Mouse (Mus musculus): ENCODE measurements at regions not wholly inside any gene's neighbourhood (a gene's known extent, or its start where the extent isn't known, plus 50 kb on each side); places are given as distances from the start of the nearest gene placed in this dataset.

- H3K36me3 ChIP-seq (ENCODE audit: control insufficient read depth, insufficient read depth, low read length) = no peaks in the 10 kb centered on the region
- ATAC-seq (ENCODE audit: insufficient read depth, low FRiP score) = no peak
- 74% methylated on average over 3 of the region's 3 CpGs for WGBS
- H3K9me3 ChIP-seq (replicated peaks; ENCODE audit: control insufficient read depth, low read length) = no peaks in the 10 kb centered on the region; the same call in 1 of the 2 replicates
- H3K4me3 ChIP-seq (replicated peaks; ENCODE audit: low read length) = no peak overlapping the region
- H3K27ac ChIP-seq (ENCODE audit: low read length) = no peak overlapping the region
- H3K9ac ChIP-seq (ENCODE audit: low read length) = no peak overlapping the region
- no peaks in the 10 kb centered on the region for H3K4me1 ChIP-seq (ENCODE audit: control insufficient read depth, insufficient read depth, low read length)
- no peak overlapping the region for H3K4me2 ChIP-seq (ENCODE audit: low read depth, low read length)
- H3K27me3 ChIP-seq (ENCODE audit: control insufficient read depth, insufficient read depth, low read length) = no peaks in the 10 kb centered on the region
Observed at GRCm38 (mm10) chr6:101021650-101022049, 188.2 kb downstream of the Ppp4r2 start.

GRCm38 (mm10) chr6:101025816-101026215, 192.4 kb downstream of the Ppp4r2 start:
- Histone ChIP-seq H3K9me3 (replicated peaks; ENCODE audit: control insufficient read depth, low read length) (no peaks in the 10 kb centered on the region; the same call in 1 of the 2 replicates), H3K36me3 (ENCODE audit: control insufficient read depth, insufficient read depth, low read length) (no peaks in the 10 kb centered on the region), H3K27me3 (ENCODE audit: control insufficient read depth, insufficient read depth, low read length) (no peaks in the 10 kb centered on the region), H3K9ac (ENCODE audit: low read length) (no peak overlapping the region), H3K27ac (ENCODE audit: low read length) (no peak overlapping the region), H3K4me3 (replicated peaks; ENCODE audit: low read length) (no peak overlapping the region), H3K4me2 (ENCODE audit: low read depth, low read length) (no peak overlapping the region), H3K4me1 (ENCODE audit: control insufficient read depth, insufficient read depth, low read length) (no peaks in the 10 kb centered on the region)
- WGBS = 87% methylated on average over 4 of the region's 4 CpGs
- ATAC-seq (ENCODE audit: insufficient read depth, low FRiP score) = no peak

- Histone ChIP-seq H3K4me2 (ENCODE audit: low read depth, low read length) (no peak overlapping the region), H3K27me3 (ENCODE audit: control insufficient read depth, insufficient read depth, low read length) (no peaks in the 10 kb centered on the region), H3K27ac (ENCODE audit: low read length) (no peak overlapping the region), H3K4me1 (ENCODE audit: control insufficient read depth, insufficient read depth, low read length) (no peaks in the 10 kb centered on the region), H3K4me3 (replicated peaks; ENCODE audit: low read length) (no peak overlapping the region), H3K9me3 (replicated peaks; ENCODE audit: control insufficient read depth, low read length) (no peaks in the 10 kb centered on the region; the same call in 1 of the 2 replicates), H3K9ac (ENCODE audit: low read length) (no peak overlapping the region), H3K36me3 (ENCODE audit: control insufficient read depth, insufficient read depth, low read length) (no peaks in the 10 kb centered on the region)
- WGBS = 54% methylated on average over 10 of the region's 10 CpGs
- no peak for ATAC-seq (ENCODE audit: insufficient read depth, low FRiP score)
Observed at GRCm38 (mm10) chr6:101027462-101027861, 194.0 kb downstream of the Ppp4r2 start.

- no peak overlapping the region for H3K9ac ChIP-seq (ENCODE audit: low read length)
- H3K4me2 ChIP-seq (ENCODE audit: low read depth, low read length) = no peak overlapping the region
- no peaks in the 10 kb centered on the region for H3K27me3 ChIP-seq (ENCODE audit: control insufficient read depth, insufficient read depth, low read length)
- no peaks in the 10 kb centered on the region for H3K4me1 ChIP-seq (ENCODE audit: control insufficient read depth, insufficient read depth, low read length)
- no peaks in the 10 kb centered on the region; the same call in 1 of the 2 replicates for H3K9me3 ChIP-seq (replicated peaks; ENCODE audit: control insufficient read depth, low read length)
- H3K27ac ChIP-seq (ENCODE audit: low read length) = no peak overlapping the region
- no peak for ATAC-seq (ENCODE audit: insufficient read depth, low FRiP score)
- H3K36me3 ChIP-seq (ENCODE audit: control insufficient read depth, insufficient read depth, low read length) = no peaks in the 10 kb centered on the region
- no peak overlapping the region for H3K4me3 ChIP-seq (replicated peaks; ENCODE audit: low read length)
- 50% methylated on average over 3 of the region's 3 CpGs for WGBS
Observed at GRCm38 (mm10) chr6:101029436-101029835, 196.0 kb downstream of the Ppp4r2 start.

- H3K27me3 ChIP-seq (ENCODE audit: control insufficient read depth, insufficient read depth, low read length) = no peaks in the 10 kb centered on the region
- WGBS = 88% methylated on average over 13 of the region's 13 CpGs
- H3K9me3 ChIP-seq (replicated peaks; ENCODE audit: control insufficient read depth, low read length) = no peaks in the 10 kb centered on the region; the same call in 1 of the 2 replicates
- H3K4me3 ChIP-seq (replicated peaks; ENCODE audit: low read length) = no peak overlapping the region
- ATAC-seq (ENCODE audit: insufficient read depth, low FRiP score) = no peak
- no peaks in the 10 kb centered on the region for H3K36me3 ChIP-seq (ENCODE audit: control insufficient read depth, insufficient read depth, low read length)
- H3K4me2 ChIP-seq (ENCODE audit: low read depth, low read length) = no peak overlapping the region
- no peak overlapping the region for H3K27ac ChIP-seq (ENCODE audit: low read length)
- H3K9ac ChIP-seq (ENCODE audit: low read length) = no peak overlapping the region
- no peaks in the 10 kb centered on the region for H3K4me1 ChIP-seq (ENCODE audit: control insufficient read depth, insufficient read depth, low read length)
Observed at GRCm38 (mm10) chr6:101030451-101031125, 197.2 kb downstream of the Ppp4r2 start.

GRCm38 (mm10) chr6:101046755-101047154, 213.3 kb downstream of the Ppp4r2 start:
- no peaks in the 10 kb centered on the region for H3K9me3 ChIP-seq (replicated peaks; ENCODE audit: control insufficient read depth, low read length)
- H3K4me3 ChIP-seq (replicated peaks; ENCODE audit: low read length) = no peak overlapping the region
- 55% methylated on average over 6 of the region's 6 CpGs for WGBS
- no peak overlapping the region for H3K9ac ChIP-seq (ENCODE audit: low read length)
- H3K27ac ChIP-seq (ENCODE audit: low read length) = no peak overlapping the region
- H3K4me2 ChIP-seq (ENCODE audit: low read depth, low read length) = no peak overlapping the region
- H3K27me3 ChIP-seq (ENCODE audit: control insufficient read depth, insufficient read depth, low read length) = no peaks in the 10 kb centered on the region
- H3K4me1 ChIP-seq (ENCODE audit: control insufficient read depth, insufficient read depth, low read length) = no peaks in the 10 kb centered on the region
- H3K36me3 ChIP-seq (ENCODE audit: control insufficient read depth, insufficient read depth, low read length) = no peaks in the 10 kb centered on the region
- peak; percentile 44; the same call in 1 of the 2 replicates for ATAC-seq (ENCODE audit: insufficient read depth, low FRiP score)

- H3K36me3 ChIP-seq (ENCODE audit: control insufficient read depth, insufficient read depth, low read length) = no peaks in the 10 kb centered on the region
- H3K27ac ChIP-seq (ENCODE audit: low read length) = no peak overlapping the region
- ATAC-seq (ENCODE audit: insufficient read depth, low FRiP score) = no peak
- H3K9ac ChIP-seq (ENCODE audit: low read length) = no peak overlapping the region
- H3K4me3 ChIP-seq (replicated peaks; ENCODE audit: low read length) = no peak overlapping the region
- H3K27me3 ChIP-seq (ENCODE audit: control insufficient read depth, insufficient read depth, low read length) = no peaks in the 10 kb centered on the region
- no peak overlapping the region for H3K4me2 ChIP-seq (ENCODE audit: low read depth, low read length)
- H3K4me1 ChIP-seq (ENCODE audit: control insufficient read depth, insufficient read depth, low read length) = no peaks in the 10 kb centered on the region
- no peaks in the 10 kb centered on the region for H3K9me3 ChIP-seq (replicated peaks; ENCODE audit: control insufficient read depth, low read length)
- 65% methylated on average over 10 of the region's 10 CpGs for WGBS
Observed at GRCm38 (mm10) chr6:101047195-101047594, 213.8 kb downstream of the Ppp4r2 start.

GRCm38 (mm10) chr6:101048431-101048830, 215.0 kb downstream of the Ppp4r2 start:
- whole genome bisulfite sequencing = 83% methylated on average over 1 of the region's 1 CpGs
- Histone ChIP-seq H3K9me3 (replicated peaks; ENCODE audit: control insufficient read depth, low read length) (no peaks in the 10 kb centered on the region), H3K4me2 (ENCODE audit: low read depth, low read length) (no peak overlapping the region), H3K36me3 (ENCODE audit: control insufficient read depth, insufficient read depth, low read length) (no peaks in the 10 kb centered on the region), H3K4me1 (ENCODE audit: control insufficient read depth, insufficient read depth, low read length) (no peaks in the 10 kb centered on the region), H3K9ac (ENCODE audit: low read length) (no peak overlapping the region), H3K4me3 (replicated peaks; ENCODE audit: low read length) (no peak overlapping the region), H3K27ac (ENCODE audit: low read length) (no peak overlapping the region), H3K27me3 (ENCODE audit: control insufficient read depth, insufficient read depth, low read length) (no peaks in the 10 kb centered on the region)
- ATAC-seq (ENCODE audit: insufficient read depth, low FRiP score) = no peak

- Histone ChIP-seq H3K27me3 (ENCODE audit: control insufficient read depth, insufficient read depth, low read length) (no peaks in the 10 kb centered on the region), H3K9me3 (replicated peaks; ENCODE audit: control insufficient read depth, low read length) (no peaks in the 10 kb centered on the region), H3K4me3 (replicated peaks; ENCODE audit: low read length) (no peak overlapping the region), H3K27ac (ENCODE audit: low read length) (no peak overlapping the region), H3K36me3 (ENCODE audit: control insufficient read depth, insufficient read depth, low read length) (no peaks in the 10 kb centered on the region), H3K4me1 (ENCODE audit: control insufficient read depth, insufficient read depth, low read length) (no peaks in the 10 kb centered on the region), H3K9ac (ENCODE audit: low read length) (no peak overlapping the region), H3K4me2 (ENCODE audit: low read depth, low read length) (no peak overlapping the region)
- ATAC-seq (ENCODE audit: insufficient read depth, low FRiP score) = no peak
- WGBS = 75% methylated on average over 15 of the region's 15 CpGs
Observed at GRCm38 (mm10) chr6:101048836-101049361, 215.5 kb downstream of the Ppp4r2 start.

All from stomach, embryonic 16.5 days (tissue).